In genomic region chrX:160585110-160585509, GRCm38 (mm10) we compare ENCODE assay signal across 26 mouse cellular contexts.
A peak's percentile ranks its signal among the peaks of the same experiment; 100 is the strongest.
DNase-seq lines count a peak whose midpoint lies in the region; ATAC-seq and TF ChIP-seq lines count a peak whose summit lies in the region.
"Had no signal": no experiment of that assay in that cellular context is flagged by ENCODE, and none has a peak within 500 bp of the region (broad histone marks: within the 10 kb centered on the region; RNA-seq: fewer than 3 reads in every experiment).

No protein-coding gene starts in this region.

- TF ChIP-seq POLR2A in lung, adult 2 months (IDR thresholded peaks at IDR 0.05; ENCODE audit: borderline replicate concordance, extremely low read depth, low read depth, low read length): no peak

- no peak overlapping the region for H3K27ac ChIP-seq in forebrain, embryonic 13.5 days
- H3K27ac ChIP-seq in forebrain, postnatal 0 days (ENCODE audit: low read depth, low read length): no peak overlapping the region
- H3K27ac ChIP-seq in lung, embryonic 16.5 days (ENCODE audit: low read length): no peak overlapping the region
- H3K27ac ChIP-seq: embryonic facial prominence, embryonic 10.5 days; embryonic facial prominence, embryonic 12.5 days; forebrain, embryonic 10.5 days; forebrain, embryonic 12.5 days had no signal

- TF ChIP-seq CTCF in forebrain, postnatal 0 days (IDR thresholded peaks at IDR 0.05; ENCODE audit: low read depth): no peak
- no peak for TF ChIP-seq CTCF in lung, adult 2 months (IDR thresholded peaks at IDR 0.05; ENCODE audit: insufficient read depth, low read length)

- H3K4me2 ChIP-seq in forebrain, embryonic 13.5 days: no peak overlapping the region
- no peak overlapping the region for H3K4me2 ChIP-seq in forebrain, postnatal 0 days (ENCODE audit: low read depth)
- H3K4me2 ChIP-seq in lung, embryonic 16.5 days (ENCODE audit: low read depth, low read length): no peak overlapping the region
- H3K4me2 ChIP-seq: embryonic facial prominence, embryonic 12.5 days; forebrain, embryonic 12.5 days had no signal

- ATAC-seq in forebrain, embryonic 13.5 days: peak; percentile 54; the same call in 1 of the 2 replicates
- ATAC-seq in forebrain, postnatal 0 days: no peak
- ATAC-seq in lung, embryonic 16.5 days (ENCODE audit: low read depth): peak; percentile 15; the same call in 1 of the 2 replicates
- no peak for ATAC-seq in erythroid progenitor cell, adult 5-6 weeks (replicated peaks; ENCODE audit: low FRiP score, poor library complexity, severe bottlenecking)
- ATAC-seq: activated CD4-positive, CD25-positive, alpha-beta regulatory T cell, adult 4 months; CD4-positive, CD25-positive, alpha-beta regulatory T cell, adult 4 months; Patski had no signal

- H3K9ac ChIP-seq in forebrain, embryonic 13.5 days: no peak overlapping the region
- no peak overlapping the region for H3K9ac ChIP-seq in forebrain, postnatal 0 days
- no peak overlapping the region for H3K9ac ChIP-seq in lung, embryonic 16.5 days (ENCODE audit: low read length)
- H3K9ac ChIP-seq: embryonic facial prominence, embryonic 12.5 days; forebrain, embryonic 12.5 days had no signal

- DNase-seq in forebrain, postnatal 0 days: no peak
- no peak for DNase-seq in lung, postnatal 14 days
- peak; percentile 25 for DNase-seq in lung, postnatal 25 days (ENCODE audit: low spot score)
- DNase-seq in lung, adult 2 months: no peak
- DNase-seq in lung, postnatal 36 days: peak; percentile 24
- DNase-seq: adrenal gland, adult 8-10 months; adrenal gland, postnatal 14 days; adrenal gland, postnatal 36 days; B cell, adult 2 months; cerebellum, adult 11-12 months; cerebellum, adult 2 months; cerebellum, adult 9-10 months; cerebellum, postnatal 10 days; cerebellum, postnatal 25 days had no signal

- no peaks in the 10 kb centered on the region for H3K4me1 ChIP-seq in forebrain, embryonic 13.5 days
- H3K4me1 ChIP-seq in forebrain, postnatal 0 days (ENCODE audit: insufficient read depth): no peaks in the 10 kb centered on the region
- H3K4me1 ChIP-seq in lung, embryonic 16.5 days (replicated peaks; ENCODE audit: control insufficient read depth, insufficient read depth, low read length): no peaks in the 10 kb centered on the region
- no peaks in the 10 kb centered on the region for H3K4me1 ChIP-seq in lung, adult 2 months (ENCODE audit: control insufficient read depth, insufficient read depth, low read length)
- H3K4me1 ChIP-seq: embryonic facial prominence, embryonic 10.5 days; embryonic facial prominence, embryonic 12.5 days; forebrain, embryonic 10.5 days; forebrain, embryonic 12.5 days had no signal

- H3K9me3 ChIP-seq in forebrain, embryonic 13.5 days (replicated peaks): no peaks in the 10 kb centered on the region
- no peaks in the 10 kb centered on the region for H3K9me3 ChIP-seq in forebrain, postnatal 0 days (ENCODE audit: low read length)
- H3K9me3 ChIP-seq in lung, embryonic 16.5 days (ENCODE audit: control insufficient read depth, low read length): no peaks in the 10 kb centered on the region
- H3K9me3 ChIP-seq: embryonic facial prominence, embryonic 10.5 days; embryonic facial prominence, embryonic 12.5 days; forebrain, embryonic 10.5 days; forebrain, embryonic 12.5 days; G1E had no signal

- H3K27me3 ChIP-seq in forebrain, embryonic 13.5 days: no peaks in the 10 kb centered on the region
- no peaks in the 10 kb centered on the region for H3K27me3 ChIP-seq in forebrain, postnatal 0 days (ENCODE audit: insufficient read depth, low read length)
- H3K27me3 ChIP-seq in lung, embryonic 16.5 days (ENCODE audit: control insufficient read depth, insufficient read depth, low read depth, low read length): no peaks in the 10 kb centered on the region
- H3K27me3 ChIP-seq: CH12.LX, Patski had no signal

- 0 out of 2 replicates have a peak, but pooled peaks cover 4% of the 10 kb centered on the region for H3K36me3 ChIP-seq in forebrain, embryonic 13.5 days (ENCODE audit: poor library complexity, severe bottlenecking)
- H3K36me3 ChIP-seq in forebrain, postnatal 0 days (ENCODE audit: insufficient read depth): no peaks in the 10 kb centered on the region
- no peaks in the 10 kb centered on the region for H3K36me3 ChIP-seq in lung, embryonic 16.5 days (ENCODE audit: control insufficient read depth, insufficient read depth, low read length)
- H3K36me3 ChIP-seq: embryonic facial prominence, embryonic 12.5 days; forebrain, embryonic 12.5 days had no signal

- H3K4me3 ChIP-seq in forebrain, embryonic 13.5 days: no peak overlapping the region
- H3K4me3 ChIP-seq in forebrain, postnatal 0 days (ENCODE audit: low read depth, low read length): no peak overlapping the region
- H3K4me3 ChIP-seq in lung, embryonic 16.5 days (ENCODE audit: low read length): no peak overlapping the region
- no peak overlapping the region for H3K4me3 ChIP-seq in lung, adult 2 months (replicated peaks; ENCODE audit: extremely low read depth, low read depth, low read length)
- H3K4me3 ChIP-seq: embryonic facial prominence, embryonic 10.5 days; embryonic facial prominence, embryonic 12.5 days; forebrain, embryonic 10.5 days; forebrain, embryonic 12.5 days had no signal

- 50% methylated on average over 1 of the region's 1 CpGs for WGBS in forebrain, embryonic 13.5 days
- 47% methylated on average over 1 of the region's 1 CpGs for WGBS in forebrain, postnatal 0 days
- 71% methylated on average over 1 of the region's 1 CpGs for WGBS in lung, embryonic 16.5 days
- WGBS in lung, adult 2 months: 38% methylated on average over 1 of the region's 1 CpGs

Comparison
In these comparisons a context has a peak if more than half of its experiments do, and no peak if none do; other contexts are left out.
1. ATAC-seq: peak in forebrain, embryonic 13.5 days (single experiment) and lung, embryonic 16.5 days (single experiment); none in forebrain, postnatal 0 days (single experiment) and erythroid progenitor cell, adult 5-6 weeks (single experiment).
2. DNase-seq: peak in lung, postnatal 25 days (single experiment) and lung, postnatal 36 days (single experiment); none in forebrain, postnatal 0 days (single experiment), lung, postnatal 14 days (single experiment) and lung, adult 2 months (single experiment).